Mouse (Mus musculus) neutrophil, adult 5-6 weeks (primary cell): ENCODE results near the gene Wdfy2. TPM values are rescaled to one million over a fixed set of nuclear protein-coding genes. Genes with fewer than 3 reads are reported as not detected.

Experiments
- ATAC-seq: fragments of 151-379, 151-347 bp; 2 replicates; pipeline ENCODE4 v1.8.0; 2017; ENCODE audit warnings: mild to moderate bottlenecking, moderate TSS enrichment; ENCODE audit not compliant: insufficient number of reproducible peaks, poor library complexity, low FRiP score, severe bottlenecking; ENCODE audit errors: extremely low read depth
- total RNA-seq: library from RNA; stranded (forward); fragments of 200-1000 nt; gene quantifications from 2 replicates; pipeline ENCODE4 v1.2.3, GENCODE M21; 2017

Gene Wdfy2
- total RNA-seq, 1 experiment from 2014 or later = 48.5 TPM

- ATAC-seq = no peak
Observed at GRCm38 (mm10) chr14:62979815-62980214, 142.3 kb downstream of the Wdfy2 start.

GRCm38 (mm10) chr14:62984410-62984809 lies 146.9 kb downstream of the Wdfy2 start, which contains the start of gene Defb48:
Defb48 (minus strand) TSS chr14:62984510.
- no peak for ATAC-seq

GRCm38 (mm10) chr14:62991271-62991670 lies 153.8 kb downstream of the Wdfy2 start:
- no peak for ATAC-seq

- ATAC-seq = no peak
Observed at GRCm38 (mm10) chr14:62991849-62992510, 154.5 kb downstream of the Wdfy2 start.

- no peak for ATAC-seq
Observed at GRCm38 (mm10) chr14:62997777-62998176, 160.3 kb downstream of the Wdfy2 start, which contains the start of gene Defb47. Defb47 (plus strand) TSS chr14:62998077.

- ATAC-seq = no peak
Observed at GRCm38 (mm10) chr14:62998977-62999376, 161.5 kb downstream of the Wdfy2 start.

GRCm38 (mm10) chr14:63002588-63002987 lies 165.1 kb downstream of the Wdfy2 start:
- no peak for ATAC-seq

Other genes starting within 250 kb of the Wdfy2 start
- gene Serpine3, start 174.0 kb upstream of the Wdfy2 start, total RNA-seq = not detected in 2 replicates
- 110 and 153 TPM in 2 replicates for gene Ints6, start 76.5 kb upstream of the Wdfy2 start, total RNA-seq
- gene Defb48, start 146.8 kb downstream of the Wdfy2 start, total RNA-seq = not detected in 2 replicates
- not detected in 2 replicates for gene Defb47, start 160.4 kb downstream of the Wdfy2 start, total RNA-seq
- gene Defb43, start 174.1 kb downstream of the Wdfy2 start, total RNA-seq = not detected in 2 replicates
- not detected in 2 replicates for gene Defb42, start 209.3 kb downstream of the Wdfy2 start, total RNA-seq
- gene Defb30, start 212.3 kb downstream of the Wdfy2 start, total RNA-seq = not detected in 2 replicates